Mouse (Mus musculus): Measurements from ENCODE around the gene Smim24. TPM values are rescaled to one million over a fixed set of nuclear protein-coding genes. Genes with fewer than 3 reads are reported as not detected.

Gene Smim24
- total RNA-seq (2014; rRNA removed) (1.3 and 1.5 TPM in 2 replicates), polyA plus RNA-seq (2012; rRNA removed) (2.3 and 4.1 TPM in 2 replicates)

DNA sequence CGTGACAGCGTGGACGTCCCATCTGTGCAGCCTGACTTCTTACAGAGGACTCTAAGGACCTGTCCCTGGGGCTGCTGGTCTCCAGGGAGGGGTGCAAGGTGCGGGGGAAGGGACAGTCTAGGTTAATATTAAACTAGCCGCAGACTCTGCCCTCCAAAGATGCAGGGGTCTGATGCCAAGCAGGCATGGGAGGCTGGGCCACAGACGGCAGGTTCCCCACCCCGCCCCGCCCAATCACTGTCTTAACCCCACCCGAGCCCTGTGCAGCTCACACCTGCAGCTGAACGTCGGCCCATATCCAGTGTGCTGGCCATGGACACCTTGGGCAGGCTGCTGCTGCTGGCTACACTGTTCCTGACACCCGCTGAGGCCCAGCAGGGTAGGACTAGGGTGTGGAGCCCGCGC is at the start of gene Smim24:
Gene Smim24, plus strand, starts transcription at position 271 of the 405 bp plus-strand sequence.
- Histone ChIP-seq H3K9ac (ENCODE audit: low read depth, low read length) (peak within 1 kb of the TSS; percentile 7; the same call in 1 of the 2 replicates), H3K4me3 (ENCODE audit: insufficient read depth, low read depth, low read length) (no peak within 1 kb of the TSS), H3K4me1 (ENCODE audit: control insufficient read depth, insufficient read depth, low read length) (peaks cover 9% of the 10 kb centered on the region), H3K36me3 (ENCODE audit: control insufficient read depth, insufficient read depth, low read length) (no peaks in the 10 kb centered on the region; the same call in 1 of the 2 replicates), H3K79me2 (ENCODE audit: control insufficient read depth, insufficient read depth, low read length) (no peaks in the 10 kb centered on the region), H3K27ac (replicated peaks; ENCODE audit: insufficient read depth, low read depth, low read length) (no peak within 1 kb of the TSS), H3K27me3 (ENCODE audit: control insufficient read depth, insufficient read depth, low read length) (no peaks in the 10 kb centered on the region)
- DNase-seq (ENCODE audit: extremely low read depth, low read depth, low spot score): peak; percentile 48
- WGBS: 45% methylated on average over 14 of the region's 14 CpGs
- no peak for TF ChIP-seq CTCF (IDR thresholded peaks at IDR 0.05; ENCODE audit: low read depth, low read length)
- TF ChIP-seq POLR2A (IDR thresholded peaks at IDR 0.05; ENCODE audit: extremely low read depth, insufficient read depth, low read length): no peak

- peaks cover 12% of the 10 kb centered on the region; the same call in 1 of the 2 replicates for H3K4me1 ChIP-seq (ENCODE audit: control insufficient read depth, insufficient read depth, low read length)
- WGBS: 44% methylated on average over 8 of the region's 8 CpGs
- H3K4me3 ChIP-seq (ENCODE audit: insufficient read depth, low read depth, low read length): no peak overlapping the region
- H3K79me2 ChIP-seq (ENCODE audit: control insufficient read depth, insufficient read depth, low read length): no peaks in the 10 kb centered on the region
- H3K9ac ChIP-seq (ENCODE audit: low read depth, low read length): no peak overlapping the region
- no peak overlapping the region for H3K27ac ChIP-seq (replicated peaks; ENCODE audit: insufficient read depth, low read depth, low read length)
- no peak for TF ChIP-seq CTCF (IDR thresholded peaks at IDR 0.05; ENCODE audit: low read depth, low read length)
- TF ChIP-seq POLR2A (IDR thresholded peaks at IDR 0.05; ENCODE audit: extremely low read depth, insufficient read depth, low read length): no peak
- no peaks in the 10 kb centered on the region; the same call in 1 of the 2 replicates for H3K36me3 ChIP-seq (ENCODE audit: control insufficient read depth, insufficient read depth, low read length)
- no peak for DNase-seq (ENCODE audit: extremely low read depth, low read depth, low spot score)
- peaks cover 8% of the 10 kb centered on the region for H3K27me3 ChIP-seq (ENCODE audit: control insufficient read depth, insufficient read depth, low read length)
These were observed 48.3 kb upstream of the Smim24 start for GRCm38 (mm10) chr10:81344421-81345161.

DNA sequence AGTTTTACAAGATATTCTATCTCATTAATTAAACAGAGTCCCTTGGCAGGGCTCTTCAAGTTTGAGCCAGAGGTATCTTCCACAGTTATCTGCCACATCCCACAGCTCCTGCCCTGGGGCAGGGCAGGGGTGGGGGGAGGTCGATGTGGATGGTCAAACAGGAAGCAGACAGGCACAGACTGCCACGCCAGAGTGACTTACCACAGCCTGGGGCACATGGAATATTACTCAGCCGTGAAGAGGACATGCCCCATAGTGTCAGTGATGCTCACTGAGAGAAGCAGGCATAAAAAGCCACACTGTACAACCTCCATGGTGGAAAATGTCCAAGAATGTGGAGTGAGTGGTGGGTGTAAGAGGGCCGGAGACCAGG is 47.7 kb upstream of the Smim24 start:
- Histone ChIP-seq H3K9ac (ENCODE audit: low read depth, low read length) (no peak overlapping the region), H3K4me1 (ENCODE audit: control insufficient read depth, insufficient read depth, low read length) (peaks cover 15% of the 10 kb centered on the region; the same call in 1 of the 2 replicates), H3K27me3 (ENCODE audit: control insufficient read depth, insufficient read depth, low read length) (peaks cover 8% of the 10 kb centered on the region), H3K27ac (replicated peaks; ENCODE audit: insufficient read depth, low read depth, low read length) (no peak overlapping the region), H3K79me2 (ENCODE audit: control insufficient read depth, insufficient read depth, low read length) (no peaks in the 10 kb centered on the region), H3K4me3 (ENCODE audit: insufficient read depth, low read depth, low read length) (no peak overlapping the region), H3K36me3 (ENCODE audit: control insufficient read depth, insufficient read depth, low read length) (no peaks in the 10 kb centered on the region; the same call in 1 of the 2 replicates)
- no peak for DNase-seq (ENCODE audit: extremely low read depth, low read depth, low spot score)
- no peak for TF ChIP-seq CTCF (IDR thresholded peaks at IDR 0.05; ENCODE audit: low read depth, low read length)
- 79% methylated on average over 4 of the region's 4 CpGs for WGBS

DNA sequence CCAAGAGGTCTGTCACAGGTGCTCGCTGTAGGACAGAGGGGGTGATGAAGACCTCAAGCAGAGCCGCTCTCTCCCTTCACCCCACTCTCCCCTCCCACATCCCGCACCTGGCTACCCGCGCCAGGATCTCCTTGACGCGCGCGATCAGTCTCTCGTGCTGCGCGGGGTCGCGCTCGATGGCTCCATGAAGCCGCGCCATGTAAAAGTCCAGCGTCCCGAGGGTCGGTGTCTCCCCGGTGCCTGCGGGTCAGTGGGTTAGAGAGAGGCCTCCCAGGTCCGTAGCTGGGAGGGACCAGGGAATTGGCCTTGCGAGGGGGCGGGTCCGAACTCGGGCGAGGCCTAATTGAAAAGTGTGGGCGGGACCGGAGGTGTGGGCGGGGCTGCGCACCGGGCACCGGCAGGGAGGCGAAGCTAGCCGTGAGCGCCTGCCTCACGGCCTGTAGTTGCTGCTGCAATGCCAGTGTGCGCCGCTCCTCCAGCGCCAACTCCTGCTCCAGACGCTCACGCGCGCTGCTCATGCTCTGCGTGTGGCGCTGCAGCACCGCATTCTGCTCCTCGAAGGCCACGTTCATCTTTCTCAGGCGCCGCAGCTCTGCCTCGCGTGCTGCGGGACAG is 46.3 kb upstream of the Smim24 start:
- H3K27me3 ChIP-seq (ENCODE audit: control insufficient read depth, insufficient read depth, low read length): peaks cover 8% of the 10 kb centered on the region
- no peaks in the 10 kb centered on the region; the same call in 1 of the 2 replicates for H3K36me3 ChIP-seq (ENCODE audit: control insufficient read depth, insufficient read depth, low read length)
- peak; percentile 80 for DNase-seq (ENCODE audit: extremely low read depth, low read depth, low spot score)
- H3K79me2 ChIP-seq (ENCODE audit: control insufficient read depth, insufficient read depth, low read length): no peaks in the 10 kb centered on the region
- peak overlapping the region; percentile 63 for H3K27ac ChIP-seq (replicated peaks; ENCODE audit: insufficient read depth, low read depth, low read length)
- peaks cover 17% of the 10 kb centered on the region; the same call in 1 of the 2 replicates for H3K4me1 ChIP-seq (ENCODE audit: control insufficient read depth, insufficient read depth, low read length)
- WGBS: 26% methylated on average over 55 of the region's 55 CpGs
- peak overlapping the region; percentile 56 for H3K9ac ChIP-seq (ENCODE audit: low read depth, low read length)
- peak; percentile 46 for TF ChIP-seq CTCF (IDR thresholded peaks at IDR 0.05; ENCODE audit: low read depth, low read length)
- peak; percentile 53; the same call in 1 of the 2 replicates for TF ChIP-seq POLR2A (IDR thresholded peaks at IDR 0.05; ENCODE audit: extremely low read depth, insufficient read depth, low read length)
- H3K4me3 ChIP-seq (ENCODE audit: insufficient read depth, low read depth, low read length): peak overlapping the region; percentile 47; the same call in 1 of the 2 replicates

GRCm38 (mm10) chr10:81349146-81349545 is 43.7 kb upstream of the Smim24 start:
- Histone ChIP-seq H3K4me3 (ENCODE audit: insufficient read depth, low read depth, low read length) (no peak overlapping the region), H3K36me3 (ENCODE audit: control insufficient read depth, insufficient read depth, low read length) (no peaks in the 10 kb centered on the region; the same call in 1 of the 2 replicates), H3K27ac (replicated peaks; ENCODE audit: insufficient read depth, low read depth, low read length) (no peak overlapping the region), H3K9ac (ENCODE audit: low read depth, low read length) (peak overlapping the region; percentile 93; the same call in 1 of the 2 replicates), H3K4me1 (ENCODE audit: control insufficient read depth, insufficient read depth, low read length) (peaks cover 17% of the 10 kb centered on the region; the same call in 1 of the 2 replicates), H3K27me3 (ENCODE audit: control insufficient read depth, insufficient read depth, low read length) (no peaks in the 10 kb centered on the region), H3K79me2 (ENCODE audit: control insufficient read depth, insufficient read depth, low read length) (no peaks in the 10 kb centered on the region)
- no peak for DNase-seq (ENCODE audit: extremely low read depth, low read depth, low spot score)
- TF ChIP-seq POLR2A (IDR thresholded peaks at IDR 0.05; ENCODE audit: extremely low read depth, insufficient read depth, low read length): no peak
- TF ChIP-seq CTCF (IDR thresholded peaks at IDR 0.05; ENCODE audit: low read depth, low read length): no peak
- WGBS: 41% methylated on average over 12 of the region's 12 CpGs
